Mouse (Mus musculus) thymus, postnatal 14 days (tissue): ENCODE data around the gene Rbm28.
A peak's percentile ranks its signal among the peaks of the same experiment; 100 is the strongest.

ENCODE experiments used
- DNase-seq: peaks from one replicate; pipeline ENCODE4 v3.0.0; 2021

Rbm28 gene

DNA sequence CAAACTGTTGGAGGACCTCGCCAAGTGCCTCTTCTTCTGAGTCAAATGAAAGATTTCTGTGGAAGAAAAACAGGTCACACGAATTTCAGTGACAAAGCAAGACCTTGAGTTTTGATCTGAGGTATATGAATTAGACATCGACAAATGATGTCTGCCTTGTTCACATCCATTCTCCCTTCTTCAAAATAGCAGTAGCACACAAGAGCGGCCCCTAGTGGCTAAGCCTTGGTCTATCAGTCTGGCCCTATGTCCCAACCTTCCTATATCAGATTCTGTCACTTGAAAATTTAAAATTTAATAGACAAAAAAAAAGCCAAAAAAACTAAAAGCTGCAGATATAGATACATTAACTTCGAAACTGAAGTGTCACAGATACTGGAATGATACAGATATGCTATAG is 21.2 kb downstream of the Rbm28 start:
- peak; percentile 46 for DNase-seq

DNA sequence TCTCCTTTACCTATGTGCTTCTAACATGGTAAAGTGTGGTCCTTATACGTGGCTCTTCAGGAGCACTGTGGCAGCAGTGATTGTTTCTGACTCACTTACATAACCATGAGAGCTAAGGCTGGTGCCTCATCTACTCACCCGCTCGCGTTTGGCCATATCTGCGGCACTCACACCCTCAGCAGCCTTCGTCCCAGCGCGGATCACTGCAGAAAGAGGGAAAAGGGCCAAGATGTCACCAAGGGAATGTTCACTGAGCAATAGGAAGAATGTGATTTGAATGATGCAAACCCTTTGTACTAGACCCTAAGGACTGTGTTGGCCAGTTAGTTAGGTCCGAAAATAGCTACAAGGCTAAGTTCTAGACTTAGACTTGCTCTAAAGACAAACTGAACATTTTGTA is 27.4 kb downstream of the Rbm28 start:
- no peak for DNase-seq

DNA sequence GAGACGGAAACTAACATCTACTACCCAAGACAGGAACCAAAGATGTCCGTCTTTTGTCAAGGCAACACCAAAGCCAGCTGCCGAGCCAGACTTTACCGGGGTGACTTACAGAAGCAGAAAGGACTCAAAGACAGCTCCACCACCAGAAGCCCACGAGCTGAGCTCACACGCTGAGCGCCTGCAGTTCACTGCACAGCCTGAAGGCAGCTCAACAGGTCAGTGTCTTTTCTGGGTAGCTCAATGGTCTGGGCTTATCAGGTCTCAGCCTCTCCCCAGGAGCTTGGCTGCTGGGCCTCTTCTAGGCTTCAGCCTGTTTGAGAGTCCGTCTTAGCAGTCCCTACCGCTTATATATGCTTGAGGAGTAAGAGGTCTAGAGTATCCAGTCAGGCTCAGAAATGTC is 31.7 kb downstream of the Rbm28 start:
- DNase-seq = no peak

DNA sequence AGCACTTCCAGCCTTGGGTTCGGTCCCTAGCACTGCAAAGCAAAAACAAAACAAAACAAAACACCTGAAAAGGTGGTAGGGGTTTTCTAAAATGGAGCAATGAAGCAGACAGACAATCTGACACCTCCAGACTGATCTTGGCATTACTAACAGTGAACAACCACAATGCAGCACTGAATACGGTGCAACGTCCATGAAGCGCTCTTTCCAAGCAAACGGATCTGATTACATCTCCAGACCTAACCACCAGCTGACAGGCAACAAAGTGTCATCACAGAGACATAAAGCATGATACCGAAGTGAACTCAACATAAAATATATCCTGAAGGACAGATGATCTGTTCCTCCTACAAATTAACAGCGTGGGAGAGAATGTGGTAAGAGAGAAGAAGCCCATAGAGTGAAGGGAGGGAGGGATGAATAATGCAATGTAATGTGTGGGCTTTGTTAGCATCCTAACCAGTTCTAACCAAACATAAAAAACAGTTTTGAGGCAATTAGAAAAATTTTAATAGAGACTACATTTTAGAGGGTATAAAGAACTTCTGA is 37.9 kb downstream of the Rbm28 start:
- DNase-seq = no peak

DNA sequence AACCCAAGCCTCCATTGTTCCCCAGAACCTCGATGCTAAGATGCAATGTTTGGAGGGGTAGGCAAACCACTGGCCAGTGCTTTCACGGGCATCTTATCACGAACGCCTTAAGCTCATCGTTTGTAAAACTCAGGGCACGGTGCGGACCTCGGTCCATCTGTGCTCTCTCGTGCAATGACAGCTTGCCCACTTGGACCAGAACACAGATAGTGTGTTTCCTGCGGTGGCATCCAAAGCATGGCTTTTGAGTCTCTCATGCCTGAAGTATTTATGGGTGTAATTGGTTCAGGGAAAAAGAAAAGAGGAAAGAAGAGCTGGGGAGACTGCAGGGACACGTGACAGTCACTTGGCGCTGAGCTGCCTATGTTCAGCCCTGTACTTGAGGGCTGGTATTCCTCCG is 44.8 kb downstream of the Rbm28 start:
- DNase-seq = no peak

DNA sequence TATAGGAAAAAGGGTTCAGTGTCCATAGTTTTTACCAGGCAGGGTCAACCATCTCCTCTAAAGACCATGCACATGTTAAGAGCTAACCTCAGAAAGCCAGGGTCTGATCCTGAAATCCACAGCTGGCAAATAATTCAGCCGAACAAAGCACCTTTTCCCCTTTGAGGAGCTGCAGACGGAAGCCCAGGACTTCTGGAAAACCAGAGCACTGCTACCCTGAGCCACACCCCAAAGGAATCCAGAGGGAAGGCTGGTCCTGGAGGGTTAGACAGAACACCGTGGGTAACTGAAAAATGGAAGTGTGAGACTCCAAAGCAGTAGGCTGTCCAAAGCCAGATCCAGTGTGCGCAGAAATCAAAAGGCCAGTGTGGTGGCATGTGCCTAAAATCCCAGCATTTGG is 45.8 kb downstream of the Rbm28 start:
- no peak for DNase-seq

DNA sequence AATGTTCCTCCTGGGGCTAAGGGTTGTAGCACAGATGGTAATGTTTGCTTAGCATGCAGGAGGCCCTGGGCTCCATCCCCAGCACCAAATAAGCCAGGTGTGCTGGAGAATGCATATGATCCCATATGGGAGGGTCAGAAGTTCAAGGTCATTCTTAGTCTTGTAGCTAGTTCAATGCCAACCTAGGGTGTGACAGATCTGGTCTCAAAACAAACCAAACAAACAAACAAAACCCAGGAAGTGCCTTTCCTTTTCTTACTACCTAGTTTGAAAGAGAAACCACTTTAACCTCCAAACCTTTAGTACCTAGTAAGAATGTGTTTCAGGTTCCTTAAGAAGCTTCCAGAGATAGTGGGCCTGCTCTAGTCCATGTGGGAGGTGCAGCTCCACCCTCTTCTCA is 46.6 kb downstream of the Rbm28 start:
- no peak for DNase-seq

DNA sequence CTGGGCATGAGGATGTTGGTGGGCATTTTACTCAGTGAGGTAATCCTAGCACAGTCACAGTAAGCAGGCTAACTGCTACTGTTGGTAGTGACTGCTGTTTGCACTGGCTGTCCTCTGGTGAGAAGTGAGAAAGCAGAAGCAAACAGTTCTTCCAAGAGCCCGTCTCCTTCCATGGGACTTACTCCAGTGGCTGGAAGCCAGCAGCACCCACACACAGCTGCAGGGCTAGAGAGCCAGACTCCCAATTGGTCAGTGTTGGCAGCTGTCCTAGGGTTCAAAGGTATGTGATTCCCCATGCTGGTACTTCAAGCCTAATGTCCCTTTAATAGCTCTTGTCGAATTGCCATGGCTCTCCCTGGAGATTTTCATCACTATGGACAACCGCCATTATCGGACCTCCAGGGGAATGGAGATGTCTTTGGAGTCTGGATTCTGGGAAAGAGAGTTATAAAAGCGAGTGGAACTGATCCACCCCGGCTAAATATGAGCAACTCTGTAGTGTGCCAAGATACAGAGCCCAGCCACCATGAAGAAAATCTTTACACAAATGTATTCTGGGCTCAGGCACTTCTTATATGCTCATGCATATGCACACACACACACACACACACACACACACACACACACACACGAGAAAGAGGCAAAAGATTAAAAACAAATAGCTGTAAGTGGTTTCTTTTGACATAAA is 47.2 kb downstream of the Rbm28 start:
- no peak for DNase-seq

DNA sequence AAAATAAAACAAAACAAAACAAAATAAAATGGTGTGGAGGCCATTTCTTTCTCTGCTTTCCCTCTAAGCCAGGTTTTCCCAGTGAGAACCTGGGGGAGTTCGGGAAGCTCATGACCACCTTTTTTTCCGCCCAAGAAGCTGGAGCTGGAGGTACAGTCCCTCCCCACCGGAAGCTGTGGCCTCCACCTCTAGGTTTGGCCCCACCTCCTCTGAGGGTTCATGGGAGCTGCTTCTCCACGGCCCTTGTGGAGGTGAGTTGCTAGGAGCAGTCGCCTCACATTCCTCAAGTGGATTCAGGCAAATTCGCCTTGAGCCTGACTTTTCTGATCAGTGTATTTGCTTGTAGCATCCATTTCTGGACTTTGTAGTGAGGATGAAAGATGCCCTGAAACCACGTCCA is 49.0 kb downstream of the Rbm28 start:
- DNase-seq = no peak

DNA sequence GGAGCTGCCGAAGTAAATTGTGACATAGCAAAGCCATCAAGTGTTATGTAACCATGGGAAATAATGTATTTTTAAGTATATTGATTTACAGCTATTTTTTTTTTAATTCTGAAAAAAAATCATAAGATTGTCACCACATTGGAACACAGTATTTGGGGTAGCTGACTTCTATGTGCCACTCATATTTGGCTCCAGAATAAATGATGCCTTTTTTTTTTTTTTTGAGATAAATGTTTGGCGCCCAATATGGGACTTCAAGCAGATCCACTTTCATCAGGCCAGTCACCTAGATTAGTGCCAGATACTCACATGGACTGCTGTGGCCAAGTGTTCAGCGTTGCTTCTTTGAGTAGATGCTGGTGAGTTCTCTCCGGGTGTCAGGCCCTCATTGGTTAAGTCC is 53.3 kb downstream of the Rbm28 start:
- no peak for DNase-seq

DNA sequence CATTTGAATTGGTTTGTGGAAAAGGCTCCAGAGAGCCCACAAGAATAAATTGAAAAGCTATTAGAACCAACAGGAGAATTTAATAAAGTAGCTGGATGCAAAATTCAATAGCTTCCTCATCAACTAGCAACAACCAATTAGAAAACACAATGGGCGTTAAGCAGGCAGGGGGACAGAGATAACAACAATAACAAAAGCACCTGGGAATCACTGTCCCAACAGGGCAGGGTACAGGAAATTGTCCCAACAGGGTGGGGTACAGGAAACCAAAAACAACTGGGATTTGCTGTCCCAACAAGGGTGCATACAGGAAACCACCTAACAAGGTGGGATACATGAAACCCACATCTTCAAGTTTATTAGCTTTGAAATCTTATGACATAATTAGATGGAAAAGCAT is 56.4 kb downstream of the Rbm28 start:
- no peak for DNase-seq

DNA sequence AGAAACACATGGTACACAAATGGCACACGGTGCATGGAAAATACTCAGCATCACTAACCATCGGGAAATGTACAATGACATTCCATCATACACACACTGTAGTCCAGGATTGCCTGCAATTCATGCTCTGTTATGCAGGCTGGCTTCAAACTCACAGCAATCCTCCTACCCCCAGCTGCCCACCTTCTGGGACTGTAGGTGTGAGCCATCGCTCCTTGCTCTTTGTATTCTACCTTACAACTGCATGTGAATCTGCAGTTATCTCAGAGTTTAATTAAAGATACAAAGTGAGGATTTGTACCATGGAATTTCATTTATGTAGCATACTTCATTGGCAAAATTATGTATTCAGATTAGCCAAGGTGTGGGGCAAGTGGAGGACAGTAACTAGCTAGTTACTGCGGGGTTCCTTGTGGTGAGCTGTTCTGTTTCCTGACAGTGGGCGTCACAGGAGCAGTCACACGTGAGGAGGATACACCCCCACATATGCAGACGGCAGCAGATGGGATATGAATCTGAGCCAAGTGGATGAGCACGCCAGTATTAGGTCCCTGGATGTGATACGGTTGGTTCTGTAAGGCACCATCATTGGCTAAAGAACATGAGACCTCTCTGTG is 63.5 kb downstream of the Rbm28 start:
- no peak for DNase-seq

DNA sequence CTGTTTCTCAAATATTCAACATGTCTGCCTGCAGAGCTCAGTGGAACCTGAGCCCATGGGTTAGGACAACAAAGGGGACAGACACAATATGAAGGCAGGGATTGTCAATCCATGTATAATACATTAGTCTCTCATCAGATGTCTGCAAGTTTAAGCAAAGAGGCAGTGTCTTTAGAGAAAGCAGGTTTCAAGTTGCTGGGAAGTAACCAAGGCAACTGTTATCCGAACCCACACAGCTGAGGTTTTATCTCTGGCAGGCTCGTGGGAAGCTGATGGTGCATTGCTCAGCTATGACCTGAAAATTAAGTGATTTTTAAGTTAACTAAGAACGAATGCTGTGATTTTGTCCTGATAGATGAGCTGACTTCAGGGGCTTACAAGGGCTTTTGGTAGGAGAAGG is 64.4 kb downstream of the Rbm28 start:
- no peak for DNase-seq

DNA sequence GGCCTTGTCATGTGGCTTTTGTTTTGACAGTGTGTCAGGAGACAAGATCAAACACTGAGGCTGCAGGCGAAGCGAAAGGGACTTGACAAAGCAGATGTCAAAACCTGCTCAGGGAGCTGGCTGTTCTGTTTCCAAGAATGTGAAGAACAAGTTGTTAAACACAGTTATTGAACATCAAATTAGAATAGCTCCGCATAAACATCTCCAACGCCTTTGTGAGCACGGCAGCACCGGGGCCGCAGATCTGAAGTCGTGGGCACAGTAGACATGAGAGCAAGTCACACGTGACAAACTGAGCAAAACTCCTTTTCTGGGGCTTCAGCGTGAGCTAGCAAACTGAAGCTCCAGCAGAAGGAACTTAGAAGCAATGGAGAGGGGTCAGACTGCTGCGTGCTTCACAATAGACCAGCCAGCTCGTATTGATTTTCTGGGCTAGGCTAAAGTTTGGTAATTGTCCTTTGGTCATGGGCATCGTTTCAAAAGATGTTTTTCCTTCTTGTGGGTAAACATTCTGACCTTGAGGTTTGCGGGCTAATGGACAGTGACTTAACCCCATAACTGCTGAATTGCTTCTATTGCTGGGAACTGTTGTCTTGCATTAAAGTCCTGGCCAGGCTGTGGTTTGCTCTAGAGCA is 65.2 kb downstream of the Rbm28 start:
- DNase-seq = no peak

DNA sequence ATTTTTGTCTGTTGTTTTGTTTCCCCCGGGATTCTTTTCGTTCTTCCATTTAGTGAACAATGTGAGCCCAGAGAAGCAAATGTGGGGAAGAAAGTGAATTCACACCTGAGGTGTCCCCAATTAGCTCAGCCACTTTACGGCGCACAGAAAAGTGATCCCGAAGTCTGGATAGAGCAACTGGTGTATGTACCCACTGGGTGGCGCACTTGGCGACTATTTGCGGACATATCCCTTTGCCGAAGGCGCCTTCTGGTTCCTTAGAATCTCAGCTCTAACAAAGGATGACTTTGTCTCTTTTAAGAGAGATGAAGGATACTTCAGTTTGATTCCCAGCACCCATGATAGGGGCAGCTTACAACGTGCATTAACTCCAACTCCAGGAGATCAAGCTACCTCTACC is 71.9 kb downstream of the Rbm28 start:
- DNase-seq = no peak

DNA sequence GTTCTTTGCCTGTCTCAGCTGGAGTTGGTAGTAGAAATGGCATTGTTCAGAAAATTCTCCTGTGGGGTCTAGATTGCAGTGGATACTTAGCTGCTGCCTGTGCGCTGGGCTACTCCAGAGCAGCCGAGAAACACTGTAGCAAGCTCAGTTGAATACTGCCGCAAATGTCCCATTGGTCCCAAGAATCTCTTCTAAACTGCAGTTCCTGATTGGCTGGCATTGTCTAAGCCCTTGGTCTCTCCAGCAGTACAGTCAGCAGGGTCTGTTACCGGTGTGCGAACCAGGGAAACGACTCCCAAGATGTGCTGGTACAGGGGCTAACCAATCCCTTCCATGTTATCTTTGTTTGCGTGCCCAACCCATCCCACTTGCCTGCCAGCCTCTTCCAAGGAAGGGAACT is 72.6 kb downstream of the Rbm28 start:
- no peak for DNase-seq

DNA sequence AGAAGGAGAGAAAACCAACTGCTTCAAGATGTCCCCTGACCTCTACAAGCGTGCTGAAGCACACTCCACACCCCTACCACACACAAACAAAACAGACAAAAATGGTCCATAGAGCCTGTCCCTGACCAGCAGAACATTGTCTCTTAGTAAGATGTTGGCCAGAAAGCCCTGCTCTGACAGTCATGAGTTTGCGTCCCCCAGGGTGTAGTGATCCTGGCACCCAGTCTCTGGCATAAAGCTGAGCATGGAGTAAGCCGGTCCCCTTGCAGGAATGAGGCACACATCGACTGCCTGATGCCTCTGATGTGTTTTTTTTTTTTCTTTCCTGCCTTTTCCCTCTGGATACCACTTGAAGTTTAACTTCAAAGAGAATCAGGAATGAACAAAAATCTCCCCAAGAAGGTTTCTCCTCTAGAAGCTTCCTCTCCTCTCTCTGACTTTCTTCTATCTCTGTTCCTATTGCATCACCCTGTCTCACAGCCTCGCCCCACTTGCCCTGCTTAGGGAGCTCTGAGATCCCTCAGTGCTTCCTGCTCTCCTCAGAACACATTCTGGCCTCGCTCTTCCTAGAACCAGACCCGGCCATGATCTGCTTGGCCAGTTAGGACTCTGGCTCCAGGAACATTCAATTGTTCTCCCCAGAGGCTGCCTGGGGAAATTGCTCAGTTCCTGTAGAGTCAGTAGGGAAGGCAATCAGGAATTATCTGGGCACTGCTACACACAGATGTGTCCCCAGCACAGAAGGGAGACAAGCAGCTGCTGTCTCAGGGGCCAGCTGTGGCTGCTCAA is 76.7 kb downstream of the Rbm28 start:
- DNase-seq = no peak

DNA sequence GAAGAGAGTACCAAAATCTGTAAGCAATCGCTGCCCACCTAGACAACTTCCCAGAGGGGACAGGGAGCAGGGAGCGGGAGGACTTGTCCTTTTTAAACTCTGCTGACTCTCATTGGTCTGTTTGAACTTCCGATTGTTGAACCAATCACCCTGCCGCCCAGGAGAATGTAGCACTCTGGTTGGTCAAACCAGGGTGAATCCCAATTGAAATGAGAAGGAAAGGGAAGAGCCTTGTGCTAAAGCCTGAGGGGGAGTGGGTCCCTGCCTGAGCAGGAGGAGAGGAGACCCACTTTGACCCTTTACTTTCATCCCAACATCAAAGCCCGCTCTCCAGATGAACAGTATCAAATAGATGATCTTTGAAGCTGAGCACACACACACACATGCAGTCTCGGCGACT is 80.4 kb downstream of the Rbm28 start:
- no peak for DNase-seq

DNA sequence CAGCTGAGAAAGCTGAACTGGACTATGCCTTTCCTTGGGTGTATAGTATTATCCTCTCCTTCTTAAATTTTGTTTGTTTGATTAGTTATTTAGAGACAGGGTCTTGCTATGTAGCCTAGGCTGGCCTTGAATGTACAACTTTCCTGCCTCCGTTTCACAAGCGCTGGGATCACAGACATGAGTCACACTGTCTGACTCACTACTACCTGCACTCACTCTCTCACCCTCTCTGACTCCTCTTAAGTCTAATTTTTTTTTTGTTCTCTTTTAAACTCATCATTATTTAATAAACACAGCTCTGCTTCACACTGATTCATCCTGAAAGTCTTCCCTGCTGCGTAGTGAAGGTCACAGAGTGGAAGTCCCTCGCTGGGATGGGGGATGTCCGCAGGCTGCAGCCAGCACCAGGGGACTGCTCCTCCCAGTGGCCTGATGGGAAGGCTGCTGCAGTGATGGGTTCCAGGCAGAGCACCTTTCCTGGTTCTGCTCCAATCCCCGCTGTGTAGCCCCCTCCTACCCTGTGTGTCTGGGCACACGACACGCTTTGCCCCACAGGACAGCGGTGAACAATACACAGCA is 81.9 kb downstream of the Rbm28 start:
- DNase-seq = no peak

DNA sequence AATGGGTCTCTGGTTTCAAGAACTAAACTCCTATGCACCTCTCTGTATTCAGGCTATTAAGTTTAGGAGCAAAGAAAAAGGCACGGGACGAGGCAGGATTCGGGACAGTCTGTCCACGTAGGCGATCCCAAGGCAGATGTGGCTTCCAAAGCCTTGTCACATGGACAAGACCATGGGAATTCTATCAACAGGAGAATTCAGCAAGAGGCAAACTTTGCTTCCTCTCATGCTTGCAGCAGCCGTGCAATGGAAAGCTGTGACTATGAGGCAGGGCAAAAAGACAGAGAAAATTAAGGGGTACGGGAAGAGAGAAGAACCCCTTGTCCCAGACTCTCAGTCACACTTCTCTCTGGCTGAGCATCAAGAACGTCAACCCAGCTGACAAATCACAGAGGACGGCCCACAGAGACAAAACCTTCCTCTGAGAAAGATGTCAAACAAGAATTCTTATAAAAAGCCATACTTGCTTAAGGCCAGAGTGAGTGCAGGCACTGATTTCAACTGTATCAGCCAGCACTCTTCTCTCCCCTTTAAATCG is 82.9 kb downstream of the Rbm28 start:
- DNase-seq = no peak

DNA sequence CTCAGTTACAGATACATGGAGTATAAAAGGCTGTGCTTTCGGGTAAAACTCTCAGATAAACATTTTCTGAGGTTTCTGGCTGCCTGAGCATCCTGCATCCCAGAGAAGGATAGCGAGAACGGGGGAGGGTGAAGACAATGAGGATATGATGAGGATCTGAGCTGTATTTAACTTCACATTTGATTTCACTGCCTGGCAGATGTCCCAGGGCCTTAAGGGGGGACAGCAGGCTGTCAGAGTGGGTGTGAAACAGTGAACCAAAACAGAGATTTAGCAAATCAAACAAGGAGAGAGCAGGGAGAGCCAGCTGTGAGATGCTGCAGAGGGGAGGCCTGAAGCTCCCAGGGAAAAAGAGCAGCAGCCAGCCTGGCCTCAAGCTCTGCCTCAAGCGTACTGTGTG is 85.5 kb downstream of the Rbm28 start:
- no peak for DNase-seq

DNA sequence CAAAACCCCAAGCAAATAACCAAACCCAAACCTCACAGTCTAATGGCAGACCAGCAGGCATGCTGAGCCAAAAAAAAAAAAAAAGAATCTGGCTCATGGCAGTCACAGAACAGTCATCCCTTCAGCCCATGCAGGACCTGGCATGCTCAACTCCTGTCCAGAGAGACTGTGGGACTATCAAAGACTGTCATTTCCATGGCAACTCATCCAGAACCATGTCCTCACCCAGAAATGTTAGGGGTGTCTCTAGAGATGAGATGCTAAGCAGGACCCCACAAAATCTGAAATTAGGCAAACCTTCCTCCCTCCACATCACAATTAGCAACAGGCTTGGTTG is 90.7 kb downstream of the Rbm28 start:
- no peak for DNase-seq
